ENCODE assay signal across 36 mouse cellular contexts in genomic region chr6:61588999-61589398, GRCm38 (mm10).
"Had no signal": no experiment of that assay in that cellular context is flagged by ENCODE, and none has a peak within 500 bp of the region (broad histone marks: within the 10 kb centered on the region; RNA-seq: fewer than 3 reads in every experiment).

No protein-coding gene starts in this region.

- ATAC-seq: hindbrain, embryonic 16.5 days; hindbrain, postnatal 0 days; inflammation-experienced regulatory T-cells, adult 6 months; intestine, embryonic 15.5 days; intestine, embryonic 16.5 days; intestine, postnatal 0 days had no signal

- H3K4me2 ChIP-seq: heart, embryonic 11.5 days; heart, embryonic 12.5 days; heart, embryonic 13.5 days; heart, embryonic 15.5 days; hindbrain, embryonic 12.5 days; hindbrain, embryonic 13.5 days; hindbrain, embryonic 14.5 days; hindbrain, embryonic 15.5 days; intestine, embryonic 15.5 days; kidney, embryonic 15.5 days had no signal

- H3K4me1 ChIP-seq: heart, embryonic 10.5 days; heart, embryonic 12.5 days; heart, embryonic 13.5 days; heart, embryonic 15.5 days; hindbrain, embryonic 10.5 days; hindbrain, embryonic 12.5 days; hindbrain, embryonic 13.5 days; hindbrain, embryonic 15.5 days; intestine, embryonic 15.5 days; kidney, embryonic 15.5 days had no signal

- H3K27me3 ChIP-seq: heart, embryonic 12.5 days; heart, embryonic 13.5 days; heart, embryonic 15.5 days; hindbrain, embryonic 12.5 days; hindbrain, embryonic 13.5 days; hindbrain, embryonic 15.5 days; intestine, embryonic 15.5 days; kidney, embryonic 15.5 days had no signal

- H3K36me3 ChIP-seq: heart, embryonic 10.5 days; heart, embryonic 12.5 days; heart, embryonic 13.5 days; heart, embryonic 15.5 days; hindbrain, embryonic 10.5 days; hindbrain, embryonic 12.5 days; hindbrain, embryonic 13.5 days; hindbrain, embryonic 15.5 days; intestine, embryonic 15.5 days; kidney, embryonic 15.5 days had no signal

- DNase-seq: heart, postnatal 10 days; heart, postnatal 14 days; heart, postnatal 36 days; heart, postnatal 4 days; kidney, adult 11 months; kidney, adult 18-20 months; kidney, adult 2 months; kidney, adult 8-10 months; kidney, adult 9 months; kidney, postnatal 10 days; kidney, postnatal 14 days; kidney, postnatal 25 days; kidney, postnatal 36 days; kidney, postnatal 4 days; layer of hippocampus, adult 9-11 months; layer of hippocampus, postnatal 36 days had no signal

- H3K4me3 ChIP-seq: heart, embryonic 10.5 days; heart, embryonic 12.5 days; heart, embryonic 13.5 days; heart, embryonic 15.5 days; hindbrain, embryonic 10.5 days; hindbrain, embryonic 12.5 days; hindbrain, embryonic 13.5 days; hindbrain, embryonic 15.5 days; intestine, embryonic 15.5 days; kidney, embryonic 15.5 days; layer of hippocampus, adult 2 months; left cerebral cortex, adult 2 months had no signal

- H3K27ac ChIP-seq: heart, embryonic 10.5 days; heart, embryonic 13.5 days; heart, embryonic 15.5 days; hindbrain, embryonic 10.5 days; hindbrain, embryonic 12.5 days; hindbrain, embryonic 13.5 days; hindbrain, embryonic 14.5 days; hindbrain, embryonic 15.5 days; hindbrain, postnatal 0 days; intestine, embryonic 15.5 days; kidney, embryonic 15.5 days; kidney, postnatal 0 days; layer of hippocampus, adult 2 months; left cerebral cortex, adult 2 months had no signal

- H3K9me3 ChIP-seq: heart, embryonic 10.5 days; heart, embryonic 12.5 days; heart, embryonic 13.5 days; heart, embryonic 15.5 days; hindbrain, embryonic 10.5 days; hindbrain, embryonic 12.5 days; hindbrain, embryonic 13.5 days; hindbrain, embryonic 15.5 days; intestine, embryonic 15.5 days; kidney, embryonic 15.5 days had no signal

- H3K9ac ChIP-seq: heart, embryonic 12.5 days; heart, embryonic 13.5 days; heart, embryonic 15.5 days; hindbrain, embryonic 12.5 days; hindbrain, embryonic 13.5 days; hindbrain, embryonic 14.5 days; hindbrain, embryonic 15.5 days; intestine, embryonic 15.5 days; kidney, embryonic 15.5 days had no signal
